Mouse (Mus musculus): ENCODE results near the gene Ifngr2. TPM values are rescaled to one million over a fixed set of nuclear protein-coding genes. Genes with fewer than 3 reads are reported as not detected.

Gene Ifngr2
- polyA plus RNA-seq, 1 experiment from 2014 or later, result 44.2 TPM

DNA sequence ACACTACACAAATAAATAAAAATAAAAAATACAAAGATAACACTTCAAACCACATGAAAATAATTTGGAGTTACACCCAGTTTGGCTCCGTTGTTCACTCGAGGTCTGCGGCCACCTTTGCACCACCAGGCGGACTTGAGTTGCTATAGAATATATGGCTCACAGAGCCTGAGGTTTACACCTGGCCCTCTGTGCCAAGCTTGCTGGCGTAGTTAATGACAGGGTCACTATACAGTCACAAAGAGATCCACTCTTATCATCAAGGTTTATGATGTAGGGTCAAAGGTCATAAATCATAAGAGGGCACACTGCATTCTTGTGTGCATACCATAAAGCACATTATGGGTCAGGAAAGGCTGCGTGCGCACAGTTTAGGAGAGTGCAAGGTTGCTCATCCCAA is 19.1 kb downstream of the Ifngr2 start:
- ATAC-seq (ENCODE audit: insufficient number of reproducible peaks, insufficient read depth, low FRiP score, low TSS enrichment, low read depth), result peak; percentile 22; the same call in 1 of the 2 replicates

DNA sequence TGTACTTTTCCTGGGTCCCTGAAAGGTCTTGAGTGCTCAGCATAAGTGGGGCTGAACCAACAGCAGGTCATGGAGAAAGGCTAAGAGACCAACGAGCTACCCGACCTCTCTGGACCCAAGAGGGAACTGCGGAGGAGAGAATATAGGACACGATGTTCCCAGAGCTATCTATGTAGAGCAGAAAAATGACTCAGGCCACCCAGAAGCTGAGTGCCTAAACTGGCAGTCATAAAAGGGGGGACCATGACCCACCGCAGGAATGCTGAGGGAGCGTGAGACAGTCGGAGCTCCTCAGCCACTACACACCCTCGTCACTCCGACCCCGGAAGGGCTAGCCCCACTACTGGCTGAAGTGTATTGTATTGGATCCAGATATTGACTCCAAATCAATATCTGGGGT is 22.1 kb downstream of the Ifngr2 start:
- no peaks in the 10 kb centered on the region for H3K27me3 ChIP-seq
- no peak overlapping the region for H3K9ac ChIP-seq (replicated peaks)
- no peaks in the 10 kb centered on the region for H3K9me3 ChIP-seq
- no peak for ATAC-seq (ENCODE audit: insufficient number of reproducible peaks, insufficient read depth, low FRiP score, low TSS enrichment, low read depth)
- peaks cover 15% of the 10 kb centered on the region; the same call in 1 of the 2 replicates for H3K36me3 ChIP-seq
- H3K4me3 ChIP-seq (replicated peaks), result no peak overlapping the region
- no peak overlapping the region for H3K4me2 ChIP-seq
- H3K4me1 ChIP-seq (replicated peaks), result peaks cover 5% of the 10 kb centered on the region; the same call in 1 of the 2 replicates
- no peak overlapping the region for H3K27ac ChIP-seq
- 87% methylated on average over 10 of the region's 10 CpGs for WGBS

More for the DNA sequence above, 19.1 kb downstream of the Ifngr2 start:
- Histone ChIP-seq H3K9ac (replicated peaks) (no peak overlapping the region), H3K27me3 (no peaks in the 10 kb centered on the region), H3K4me1 (replicated peaks) (peaks cover 5% of the 10 kb centered on the region; the same call in 1 of the 2 replicates), H3K36me3 (peaks cover 36% of the 10 kb centered on the region), H3K27ac (no peak overlapping the region), H3K9me3 (no peaks in the 10 kb centered on the region), H3K4me3 (replicated peaks) (no peak overlapping the region), H3K4me2 (no peak overlapping the region)
- 81% methylated on average over 7 of the region's 7 CpGs for WGBS

DNA sequence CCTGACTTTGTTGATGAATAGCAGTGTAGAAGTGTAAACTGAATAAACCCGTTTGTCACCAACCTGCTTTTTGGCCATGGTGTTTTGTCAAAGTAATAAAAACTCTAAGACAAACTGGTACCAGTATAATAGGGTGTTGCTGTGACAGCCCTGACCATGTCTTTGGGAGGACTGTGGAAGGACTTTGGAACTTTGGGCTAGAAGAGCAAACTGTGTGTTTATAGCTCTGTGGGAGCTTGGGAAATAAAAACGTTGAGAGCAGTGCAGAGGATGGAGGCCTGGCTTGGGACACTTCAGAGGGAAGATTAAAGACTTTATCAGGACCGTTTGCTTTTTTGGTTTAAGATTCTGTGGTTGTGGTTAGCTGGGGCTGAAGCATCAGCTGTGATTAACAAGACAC is 24.2 kb downstream of the Ifngr2 start:
- no peak overlapping the region for H3K4me2 ChIP-seq
- no peak for ATAC-seq (ENCODE audit: insufficient number of reproducible peaks, insufficient read depth, low FRiP score, low TSS enrichment, low read depth)
- no peaks in the 10 kb centered on the region for H3K9me3 ChIP-seq
- no peak overlapping the region for H3K9ac ChIP-seq (replicated peaks)
- H3K27me3 ChIP-seq, result no peaks in the 10 kb centered on the region
- H3K4me3 ChIP-seq (replicated peaks), result no peak overlapping the region
- 41% methylated on average over 3 of the region's 3 CpGs for WGBS
- peaks cover 12% of the 10 kb centered on the region; the same call in 1 of the 2 replicates for H3K36me3 ChIP-seq
- peaks cover 9% of the 10 kb centered on the region for H3K4me1 ChIP-seq (replicated peaks)
- no peak overlapping the region for H3K27ac ChIP-seq

DNA sequence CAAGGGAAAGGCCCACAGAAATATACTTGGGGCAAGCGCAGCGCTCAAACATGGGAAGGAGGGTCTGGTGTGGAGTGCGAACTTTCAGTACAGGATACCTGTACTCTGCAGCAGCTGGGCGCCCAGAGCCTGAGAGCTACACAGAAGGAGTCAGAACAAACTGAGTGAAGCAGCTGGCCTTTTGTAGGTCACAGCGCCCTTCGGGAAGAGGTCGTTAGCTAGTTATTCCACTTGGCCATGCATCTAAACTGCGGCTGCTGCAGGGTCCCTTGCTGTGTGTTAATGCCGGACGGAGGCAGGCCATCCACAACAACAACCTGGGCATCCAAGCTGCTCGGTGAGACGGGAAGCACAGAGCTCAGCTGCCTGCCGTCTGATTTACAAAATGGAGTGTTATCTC is 28.3 kb downstream of the Ifngr2 start:
- Histone ChIP-seq H3K36me3 (peaks cover 20% of the 10 kb centered on the region; the same call in 1 of the 2 replicates), H3K4me3 (replicated peaks) (no peak overlapping the region), H3K9ac (replicated peaks) (no peak overlapping the region), H3K4me2 (no peak overlapping the region), H3K27me3 (no peaks in the 10 kb centered on the region), H3K9me3 (no peaks in the 10 kb centered on the region), H3K4me1 (replicated peaks) (peaks cover 18% of the 10 kb centered on the region), H3K27ac (no peak overlapping the region)
- WGBS, result 51% methylated on average over 13 of the region's 13 CpGs
- no peak for ATAC-seq (ENCODE audit: insufficient number of reproducible peaks, insufficient read depth, low FRiP score, low TSS enrichment, low read depth)

DNA sequence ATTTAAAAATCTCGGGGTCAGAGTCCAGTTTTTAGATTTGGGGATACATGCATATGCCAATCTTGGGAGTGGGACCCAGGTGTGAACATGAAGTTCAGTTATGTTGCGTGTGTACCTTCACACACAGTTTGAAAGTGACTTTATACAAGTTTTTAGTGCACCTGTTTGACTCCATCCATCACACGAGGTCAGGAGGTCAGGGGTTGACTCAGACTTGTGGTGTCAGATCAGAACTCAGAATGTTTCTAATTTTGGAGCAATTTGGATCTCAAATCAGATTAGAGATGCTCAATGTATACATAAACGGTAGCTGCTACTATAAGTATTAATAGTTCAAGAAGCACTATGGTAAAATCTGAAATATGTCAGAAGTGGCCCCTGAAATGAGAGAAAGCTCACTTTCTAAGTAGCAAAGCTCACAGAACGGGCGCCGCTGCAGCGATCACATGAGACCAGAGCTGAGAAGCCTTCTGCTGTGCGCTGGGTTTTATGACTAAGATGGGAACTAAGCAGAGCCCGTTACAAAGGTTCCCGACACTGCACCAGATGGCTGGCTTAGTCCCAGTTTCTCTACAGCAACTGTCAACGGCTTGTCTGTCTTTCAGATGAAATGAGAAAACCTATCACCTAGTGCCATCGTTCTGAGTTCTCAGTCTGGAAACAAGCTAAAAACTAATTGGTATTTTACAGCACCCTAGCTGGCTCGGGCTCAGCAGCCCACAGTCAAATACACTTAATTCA is 32.3 kb downstream of the Ifngr2 start:
- Histone ChIP-seq H3K4me1 (replicated peaks) (peaks cover 18% of the 10 kb centered on the region), H3K36me3 (peaks cover 21% of the 10 kb centered on the region), H3K4me3 (replicated peaks) (no peak overlapping the region), H3K9me3 (no peaks in the 10 kb centered on the region), H3K27me3 (no peaks in the 10 kb centered on the region), H3K9ac (replicated peaks) (no peak overlapping the region), H3K4me2 (no peak overlapping the region), H3K27ac (peak overlapping the region; percentile 62; the same call in 1 of the 2 replicates)
- ATAC-seq (ENCODE audit: insufficient number of reproducible peaks, insufficient read depth, low FRiP score, low TSS enrichment, low read depth), result no peak; the same call in 1 of the 2 replicates
- WGBS, result 55% methylated on average over 14 of the region's 14 CpGs

DNA sequence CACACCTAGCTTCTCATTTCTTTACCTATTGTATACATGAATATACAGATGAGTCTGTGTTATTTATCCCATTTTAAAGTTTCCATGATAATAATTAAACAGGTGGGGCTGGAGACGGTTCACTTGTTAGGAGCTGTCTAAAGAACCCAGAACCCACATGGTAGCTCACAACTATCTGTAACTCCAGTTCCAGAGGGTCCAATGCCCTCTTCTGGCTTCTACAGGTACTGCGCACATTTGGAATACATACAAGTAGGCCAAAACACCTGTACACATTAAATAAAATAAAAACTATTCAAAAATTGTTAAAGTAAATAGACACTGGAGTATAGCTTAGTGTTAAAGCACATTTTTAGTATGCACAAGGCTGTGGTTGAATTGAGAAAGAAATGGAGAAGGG is 35.4 kb downstream of the Ifngr2 start:
- Histone ChIP-seq H3K27ac (no peak overlapping the region), H3K36me3 (peaks cover 35% of the 10 kb centered on the region), H3K9ac (replicated peaks) (no peak overlapping the region), H3K9me3 (no peaks in the 10 kb centered on the region), H3K27me3 (no peaks in the 10 kb centered on the region), H3K4me2 (no peak overlapping the region), H3K4me1 (replicated peaks) (peaks cover 12% of the 10 kb centered on the region), H3K4me3 (replicated peaks) (no peak overlapping the region)
- 70% methylated on average over 2 of the region's 2 CpGs for WGBS
- ATAC-seq (ENCODE audit: insufficient number of reproducible peaks, insufficient read depth, low FRiP score, low TSS enrichment, low read depth), result no peak

DNA sequence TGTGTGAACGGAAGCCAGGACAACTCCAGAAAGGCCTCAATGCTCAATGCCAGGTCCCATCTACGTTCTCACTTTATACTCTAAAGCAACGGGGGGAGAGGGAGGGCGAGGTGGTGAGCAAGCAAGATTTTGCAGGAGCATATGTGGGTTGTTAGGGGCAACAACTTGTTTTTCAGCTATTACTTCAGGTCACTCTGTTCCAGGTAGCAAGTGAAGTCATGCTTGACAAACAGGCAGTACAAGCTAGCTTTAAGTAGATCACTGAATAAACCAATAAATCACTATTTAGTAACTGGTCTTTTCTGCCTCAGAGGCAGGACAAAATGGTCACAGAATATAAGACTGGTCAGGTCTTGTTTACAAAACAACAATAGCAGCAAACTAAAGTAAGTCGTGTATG is 38.7 kb downstream of the Ifngr2 start:
- Histone ChIP-seq H3K4me3 (replicated peaks) (no peak overlapping the region), H3K27me3 (no peaks in the 10 kb centered on the region), H3K36me3 (peaks cover 31% of the 10 kb centered on the region), H3K4me1 (replicated peaks) (no peaks in the 10 kb centered on the region), H3K9me3 (no peaks in the 10 kb centered on the region), H3K9ac (replicated peaks) (no peak overlapping the region), H3K27ac (no peak overlapping the region), H3K4me2 (no peak overlapping the region)
- 90% methylated on average over 5 of the region's 5 CpGs for WGBS
- ATAC-seq (ENCODE audit: insufficient number of reproducible peaks, insufficient read depth, low FRiP score, low TSS enrichment, low read depth), result no peak

DNA sequence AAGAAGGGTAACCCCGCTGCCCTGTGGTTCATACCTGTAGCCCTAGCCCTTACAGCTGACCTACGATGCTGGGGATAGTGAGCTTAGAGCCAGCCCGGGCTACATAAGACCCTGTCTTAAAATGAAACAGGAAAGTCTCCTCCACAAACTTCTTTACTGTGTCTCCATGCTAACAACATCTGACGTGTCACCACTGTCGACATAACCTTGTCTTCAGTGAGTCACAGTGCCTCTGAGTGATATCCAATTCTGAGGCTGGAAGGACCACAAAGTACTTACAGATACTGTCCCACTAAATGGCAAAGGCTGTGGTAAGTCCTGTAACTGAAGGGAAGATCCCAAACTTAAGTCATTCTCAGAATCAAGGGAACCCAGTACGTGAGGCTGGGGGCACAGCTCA is 39.4 kb downstream of the Ifngr2 start:
- WGBS, result 89% methylated on average over 6 of the region's 6 CpGs

DNA sequence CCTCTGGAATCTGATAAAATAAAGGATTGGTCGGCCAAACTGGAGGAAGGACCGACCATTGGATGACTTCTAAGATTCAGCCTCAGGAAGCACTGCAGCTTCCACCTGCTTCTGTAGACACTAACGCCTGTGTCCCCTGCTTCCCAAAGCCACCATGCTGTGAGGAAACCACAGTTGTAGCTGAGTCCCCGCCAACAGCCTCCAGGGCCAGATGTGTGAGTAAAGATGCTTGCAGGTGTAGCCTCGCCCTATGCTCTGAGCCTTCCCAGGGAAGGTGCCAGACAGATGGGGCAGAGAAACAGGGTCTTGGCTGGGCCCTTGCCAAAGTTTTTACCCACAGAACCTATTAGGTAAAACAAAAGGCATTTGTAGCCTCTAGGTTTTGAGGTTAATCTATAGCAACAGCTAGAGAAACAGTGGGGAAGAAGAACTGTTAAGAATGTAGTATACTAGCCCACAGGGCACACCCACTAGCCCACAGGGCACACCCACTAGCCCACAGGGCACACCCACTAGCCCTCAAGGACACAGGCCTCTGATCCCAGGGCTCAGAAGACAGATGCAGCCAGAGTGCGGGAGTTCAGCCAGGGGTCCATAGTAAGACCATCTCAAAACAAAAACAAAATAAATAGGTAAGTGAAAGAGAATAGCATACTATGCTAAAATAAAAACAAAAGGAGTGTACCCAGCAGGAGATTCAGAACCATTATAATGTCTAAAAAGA is 41.0 kb downstream of the Ifngr2 start:
- Histone ChIP-seq H3K4me2 (no peak overlapping the region), H3K9me3 (no peaks in the 10 kb centered on the region), H3K27ac (no peak overlapping the region), H3K9ac (replicated peaks) (no peak overlapping the region), H3K27me3 (no peaks in the 10 kb centered on the region), H3K4me1 (replicated peaks) (peaks cover 8% of the 10 kb centered on the region), H3K4me3 (replicated peaks) (no peak overlapping the region), H3K36me3 (peaks cover 39% of the 10 kb centered on the region)
- ATAC-seq (ENCODE audit: insufficient number of reproducible peaks, insufficient read depth, low FRiP score, low TSS enrichment, low read depth), result no peak
- WGBS, result 64% methylated on average over 6 of the region's 6 CpGs

More for the DNA sequence above, 39.4 kb downstream of the Ifngr2 start:
- no peaks in the 10 kb centered on the region for H3K4me1 ChIP-seq (replicated peaks)
- no peaks in the 10 kb centered on the region for H3K9me3 ChIP-seq
- no peak for ATAC-seq (ENCODE audit: insufficient number of reproducible peaks, insufficient read depth, low FRiP score, low TSS enrichment, low read depth)
- H3K36me3 ChIP-seq, result peaks cover 29% of the 10 kb centered on the region
- no peak overlapping the region for H3K4me3 ChIP-seq (replicated peaks)
- no peak overlapping the region for H3K9ac ChIP-seq (replicated peaks)
- no peak overlapping the region for H3K27ac ChIP-seq
- no peaks in the 10 kb centered on the region for H3K27me3 ChIP-seq
- no peak overlapping the region for H3K4me2 ChIP-seq

DNA sequence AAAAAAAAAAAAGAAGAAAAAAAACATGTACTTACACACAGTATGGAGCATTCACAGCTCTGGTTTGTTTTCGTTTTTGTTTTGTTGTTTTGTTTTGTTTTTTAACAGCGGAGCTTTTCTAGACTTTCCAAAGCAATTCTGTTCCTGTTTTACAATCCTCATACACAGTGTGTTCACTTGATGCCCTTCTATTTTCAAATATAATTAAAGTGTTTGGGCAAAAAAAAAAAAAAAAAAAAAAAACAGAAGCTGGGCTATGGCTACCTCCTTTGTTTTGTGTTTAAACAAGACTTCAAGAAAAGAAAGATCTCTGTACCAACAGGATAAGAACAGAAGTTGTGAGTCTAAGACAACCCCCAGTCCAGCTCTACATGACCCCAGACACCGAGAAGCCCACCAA is 41.8 kb downstream of the Ifngr2 start:
- H3K27me3 ChIP-seq, result no peaks in the 10 kb centered on the region
- no peak overlapping the region for H3K4me3 ChIP-seq (replicated peaks)
- peaks cover 39% of the 10 kb centered on the region for H3K36me3 ChIP-seq
- no peak overlapping the region for H3K9ac ChIP-seq (replicated peaks)
- no peak overlapping the region for H3K27ac ChIP-seq
- no peak overlapping the region for H3K4me2 ChIP-seq
- ATAC-seq (ENCODE audit: insufficient number of reproducible peaks, insufficient read depth, low FRiP score, low TSS enrichment, low read depth), result no peak
- H3K4me1 ChIP-seq (replicated peaks), result peaks cover 8% of the 10 kb centered on the region
- 89% methylated on average over 3 of the region's 3 CpGs for WGBS
- H3K9me3 ChIP-seq, result no peaks in the 10 kb centered on the region

DNA sequence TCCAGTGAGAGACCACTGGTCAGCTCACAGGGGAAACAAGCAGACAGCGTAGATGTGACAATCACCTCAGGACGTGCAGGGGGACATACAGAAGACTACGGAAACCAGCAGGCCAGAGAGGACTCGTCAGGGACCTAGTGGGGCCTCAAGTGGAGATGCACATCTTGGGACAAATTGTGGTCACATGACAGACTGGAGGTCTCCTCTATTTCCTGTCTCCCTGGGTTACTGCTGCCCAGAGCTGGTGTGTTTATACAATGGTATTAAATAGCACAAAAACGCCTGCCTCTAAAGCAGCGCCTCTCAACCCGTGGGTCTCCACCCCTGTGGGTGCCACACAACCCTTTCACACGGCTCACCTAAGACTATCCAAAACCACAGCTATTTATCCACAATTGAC is 45.3 kb downstream of the Ifngr2 start:
- WGBS, result 67% methylated on average over 8 of the region's 8 CpGs

More for the DNA sequence above, 45.3 kb downstream of the Ifngr2 start:
- H3K4me1 ChIP-seq (replicated peaks), result peaks cover 16% of the 10 kb centered on the region
- H3K9me3 ChIP-seq, result no peaks in the 10 kb centered on the region
- no peak overlapping the region for H3K4me3 ChIP-seq (replicated peaks)
- H3K27ac ChIP-seq, result no peak overlapping the region
- no peak overlapping the region for H3K9ac ChIP-seq (replicated peaks)
- H3K4me2 ChIP-seq, result no peak overlapping the region
- H3K27me3 ChIP-seq, result peaks cover 6% of the 10 kb centered on the region
- ATAC-seq (ENCODE audit: insufficient number of reproducible peaks, insufficient read depth, low FRiP score, low TSS enrichment, low read depth), result no peak
- H3K36me3 ChIP-seq, result peaks cover 20% of the 10 kb centered on the region

Measured in limb, embryonic 12.5 days (tissue).